Mouse (Mus musculus) lung, adult 2 months (tissue): Measurements from ENCODE around the gene Gm13276. TPM values are rescaled to one million over a fixed set of nuclear protein-coding genes. Genes with fewer than 3 reads are reported as not detected.
"Not testable (repeated sequence)": the region's sequence is repeated elsewhere in the genome, so short reads cannot be mapped to it uniquely, and the experiment has no call there.

Source experiments
- DNase-seq: peaks from one replicate; pipeline ENCODE4 v3.0.0; 2022
- H3K4me1 ChIP-seq: fragments of 200-500 bp; 2 replicates; pipeline ENCODE4 v1.6.1; 2011; ENCODE audit warnings: low read length; ENCODE audit not compliant: control insufficient read depth, insufficient read depth
- H3K4me3 ChIP-seq: fragments of 200-500 bp; replicated peaks from 2 replicates; pipeline ENCODE3; 2011; ENCODE audit warnings: low read depth, mild to moderate bottlenecking, control low read depth, low read length; ENCODE audit errors: extremely low read depth
- CTCF ChIP-seq: fragments of 200-500 bp; IDR thresholded peaks from 2 replicates; pipeline ENCODE4 v1.5.1; 2011; ENCODE audit warnings: mild to moderate bottlenecking, low read length, control low read depth; ENCODE audit not compliant: insufficient read depth
- POLR2A ChIP-seq: fragments of 200-500 bp; IDR thresholded peaks from 2 replicates; pipeline ENCODE4 v1.6.1; 2011; ENCODE audit warnings: low read depth, mild to moderate bottlenecking, control low read depth, low read length, borderline replicate concordance; ENCODE audit errors: extremely low read depth
- WGBS: fragments of 180-500 bp; shearing (Covaris S2); methylation state at CpG from one replicate; pipeline ENCODE4 v1.1.7; 2018; 5-methylcytosine and 5-hydroxymethylcytosine counted together
- polyA plus RNA-seq: library from polyadenylated mRNA; depleted of rRNA; stranded (reverse); fragments of >200 nt; gene quantifications from 2 replicates; pipeline ENCODE4 v1.2.3, GENCODE M21; 2012

The Gm13276 gene
- polyA plus RNA-seq, 1 experiment = not detected

DNA sequence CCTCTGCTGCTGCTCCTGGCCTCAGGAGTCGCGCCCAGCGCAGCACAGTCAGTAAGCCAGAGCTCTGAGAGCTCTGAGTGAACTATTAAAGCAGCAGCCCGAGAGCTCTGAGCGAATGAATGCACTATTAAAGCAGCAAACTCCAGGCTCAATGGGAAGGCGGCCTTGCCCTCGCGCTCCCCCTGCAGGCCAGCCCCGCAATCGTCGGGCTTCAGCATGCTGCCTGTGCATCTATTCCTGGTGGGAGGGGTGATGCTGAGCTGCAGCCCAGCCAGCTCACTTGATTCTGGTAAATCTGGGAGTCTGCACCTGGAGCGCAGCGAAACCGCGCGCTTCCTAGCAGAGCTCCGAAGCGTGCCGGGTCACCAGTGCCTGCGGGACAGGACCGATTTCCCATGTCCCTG lies 27.9 kb upstream of the Gm13276 start:
- under 1% methylated on average over 20 of the region's 21 CpGs for WGBS
- peak; percentile 89 for DNase-seq
- peak overlapping the region; percentile 89 for H3K4me3 ChIP-seq
- TF ChIP-seq CTCF (peak; percentile 61), POLR2A (peak; percentile 52; the same call in 1 of the 2 replicates)
- not testable (repeated sequence) for H3K4me1 ChIP-seq

DNA sequence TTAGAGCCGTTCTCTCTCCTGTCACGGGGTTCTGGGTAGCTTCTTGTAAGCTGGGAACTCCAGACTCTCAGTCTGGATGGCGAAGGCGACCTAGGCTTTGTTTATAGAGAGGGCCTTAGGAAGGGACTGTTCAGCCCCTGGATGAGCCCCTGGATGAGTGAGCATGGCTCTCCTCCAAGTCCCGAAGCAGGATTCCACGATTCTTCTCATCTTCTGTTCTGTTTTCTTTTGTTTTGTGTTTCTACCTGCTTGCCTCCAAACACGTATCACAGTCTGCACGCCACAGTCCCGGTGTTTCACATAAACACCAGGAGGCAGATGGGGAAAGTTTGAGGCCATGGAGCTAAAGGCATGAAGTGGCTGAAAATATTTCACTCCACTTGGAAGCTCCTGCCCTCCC lies 26.8 kb upstream of the Gm13276 start:
- not testable (repeated sequence) for DNase-seq, H3K4me3 ChIP-seq, H3K4me1 ChIP-seq
- whole genome bisulfite sequencing = 85% methylated on average over 9 of the region's 9 CpGs

DNA sequence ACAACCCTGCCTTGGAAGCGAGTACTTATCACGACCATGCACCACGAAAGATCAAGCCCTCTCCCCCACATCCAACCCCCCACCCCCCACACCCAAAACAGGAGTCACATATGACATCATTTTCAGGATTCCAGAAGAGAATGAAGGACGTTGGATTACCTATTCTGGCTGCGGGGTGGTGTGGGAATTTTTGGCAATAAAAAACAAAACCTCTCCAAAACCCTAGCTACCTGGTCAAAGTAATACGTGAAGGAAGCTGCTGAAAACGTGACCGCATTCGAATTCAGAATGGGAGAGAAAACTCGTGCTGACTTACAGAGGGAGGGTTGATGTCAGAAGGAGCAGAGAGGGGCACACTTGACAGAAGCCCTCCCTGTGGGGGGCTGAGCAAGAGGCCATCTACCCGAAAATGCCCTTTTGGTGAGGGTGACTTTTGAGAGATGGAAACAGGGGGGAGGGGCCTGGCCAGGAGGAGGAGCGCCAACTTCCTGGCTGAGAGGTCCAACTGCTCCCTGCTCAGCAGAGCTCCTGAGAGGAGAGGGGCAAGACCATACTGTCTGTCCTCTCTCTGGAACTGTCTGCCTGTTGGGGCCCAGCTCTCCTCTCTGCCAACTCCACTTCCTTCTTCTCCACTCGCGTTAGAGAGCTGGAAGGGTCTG lies 25.8 kb upstream of the Gm13276 start, which contains the start of gene Gm13283:
Gene Gm13283 (plus strand): TSS at position 510 of the 659 bp plus-strand sequence.
- 12% methylated on average over 11 of the region's 14 CpGs for WGBS
- not testable (repeated sequence) for H3K4me3 ChIP-seq, H3K4me1 ChIP-seq, DNase-seq

DNA sequence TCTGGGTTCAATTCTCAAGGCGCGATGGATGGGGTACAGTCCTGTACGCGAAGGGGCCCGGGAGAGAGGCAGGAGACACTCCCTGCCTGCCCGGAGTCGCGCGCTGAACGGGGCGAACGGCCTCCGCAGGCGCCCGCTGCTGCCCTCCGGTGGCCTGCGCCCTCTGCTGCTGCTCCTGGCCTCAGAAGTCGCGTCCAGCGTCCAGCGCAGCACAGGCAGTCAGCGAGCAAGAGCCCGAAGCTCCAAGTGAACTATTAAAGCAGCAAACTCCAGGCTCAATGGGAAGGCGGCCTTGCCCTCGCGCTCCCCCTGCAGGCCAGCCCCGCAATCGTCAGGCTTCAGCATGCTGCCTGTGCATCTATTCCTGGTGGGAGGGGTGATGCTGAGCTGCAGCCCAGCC lies 25.1 kb upstream of the Gm13276 start:
- WGBS = under 1% methylated on average over 24 of the region's 28 CpGs
- TF ChIP-seq CTCF = 0 out of 2 replicates have a peak, but pooled peaks have one; percentile 8
- TF ChIP-seq POLR2A = peak; percentile 68; the same call in 1 of the 2 replicates
- DNase-seq = peak; percentile 68
- H3K4me1 ChIP-seq, H3K4me3 ChIP-seq: not testable (repeated sequence)

DNA sequence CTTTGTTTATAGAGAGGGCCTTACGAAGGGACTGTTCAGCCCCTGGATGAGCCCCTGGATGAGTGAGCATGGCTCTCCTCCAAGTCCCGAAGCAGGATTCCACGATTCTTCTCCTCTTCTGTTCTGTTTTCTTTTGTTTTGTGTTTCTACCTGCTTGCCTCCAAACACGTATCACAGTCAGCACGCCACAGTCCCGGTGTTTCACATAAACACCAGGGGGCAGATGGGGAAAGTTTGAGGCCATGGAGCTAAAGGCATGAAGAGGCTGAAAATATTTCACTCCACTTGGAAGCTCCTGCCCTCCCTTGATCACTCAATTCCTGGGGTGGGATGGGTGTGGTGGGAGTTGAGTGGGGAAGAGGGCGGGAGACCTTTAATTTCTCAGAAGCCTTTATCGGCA lies 23.7 kb upstream of the Gm13276 start:
- WGBS = 66% methylated on average over 6 of the region's 8 CpGs
- H3K4me3 ChIP-seq, H3K4me1 ChIP-seq: not testable (repeated sequence)
- DNase-seq = peak; percentile 57

DNA sequence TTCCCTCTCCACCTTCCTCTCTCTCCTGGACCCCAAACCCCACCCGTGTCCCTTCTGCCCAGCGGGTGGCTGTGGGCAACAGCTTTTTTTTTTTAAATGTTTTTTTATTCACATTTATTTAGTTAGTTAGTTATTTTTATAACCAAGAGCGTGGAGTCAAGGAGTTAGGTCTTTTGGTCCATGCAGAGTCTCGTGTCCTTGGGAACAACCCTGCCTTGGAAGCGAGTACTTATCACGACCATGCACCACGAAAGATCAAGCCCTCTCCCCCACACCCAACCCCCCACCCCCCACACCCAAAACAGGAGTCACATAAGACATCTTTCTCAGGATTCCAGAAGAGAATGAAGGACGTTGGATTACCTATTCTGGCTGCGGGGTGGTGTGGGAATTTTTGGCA lies 23.2 kb upstream of the Gm13276 start:
- WGBS = 50% methylated on average over 9 of the region's 9 CpGs
- H3K4me1 ChIP-seq, DNase-seq, H3K4me3 ChIP-seq: not testable (repeated sequence)

DNA sequence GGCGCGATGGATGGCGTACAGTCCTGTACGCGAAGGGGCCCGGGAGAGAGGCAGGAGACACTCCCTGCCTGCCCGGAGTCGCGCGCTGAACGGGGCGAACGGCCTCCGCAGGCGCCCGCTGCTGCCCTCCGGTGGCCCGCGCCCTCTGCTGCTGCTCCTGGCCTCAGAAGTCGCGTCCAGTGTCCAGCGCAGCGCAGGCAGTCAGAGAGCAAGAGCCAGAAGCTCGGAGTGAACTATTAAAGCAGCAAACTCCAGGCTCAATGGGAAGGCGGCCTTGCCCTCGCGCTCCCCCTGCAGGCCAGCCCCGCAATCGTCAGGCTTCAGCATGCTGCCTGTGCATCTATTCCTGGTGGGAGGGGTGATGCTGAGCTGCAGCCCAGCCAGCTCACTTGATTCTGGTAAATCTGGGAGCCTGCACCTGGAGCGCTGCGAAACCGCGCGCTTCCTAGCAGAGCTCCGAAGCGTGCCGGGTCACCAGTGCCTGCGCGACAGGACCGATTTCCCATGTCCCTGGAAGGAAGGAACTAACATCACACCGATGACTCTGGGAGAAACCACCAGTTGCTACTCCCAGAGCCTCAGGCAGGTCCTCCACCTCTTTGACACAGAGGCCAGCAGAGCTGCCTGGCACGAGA lies 22.0 kb upstream of the Gm13276 start:
- TF ChIP-seq POLR2A (peak; percentile 45; the same call in 1 of the 2 replicates), CTCF (0 out of 2 replicates have a peak, but pooled peaks have one; percentile 11)

DNA sequence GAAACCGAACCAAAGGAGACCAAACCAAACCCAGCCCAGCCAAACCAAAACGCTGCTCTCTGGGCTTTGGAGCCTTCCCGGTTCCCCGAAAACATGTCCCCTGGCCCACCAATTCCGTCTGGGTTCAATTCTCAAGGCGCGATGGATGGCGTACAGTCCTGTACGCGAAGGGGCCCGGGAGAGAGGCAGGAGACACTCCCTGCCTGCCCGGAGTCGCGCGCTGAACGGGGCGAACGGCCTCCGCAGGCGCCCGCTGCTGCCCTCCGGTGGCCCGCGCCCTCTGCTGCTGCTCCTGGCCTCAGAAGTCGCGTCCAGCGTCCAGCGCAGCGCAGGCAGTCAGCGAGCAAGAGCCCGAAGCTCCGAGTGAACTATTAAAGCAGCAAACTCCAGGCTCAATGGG lies 12.0 kb upstream of the Gm13276 start, which contains the start of gene Gm13290:
Gene Gm13290 (plus strand): TSS at position 301 of the 400 bp plus-strand sequence.
- not testable (repeated sequence) for H3K4me3 ChIP-seq, DNase-seq, H3K4me1 ChIP-seq
- no CpG with 5 or more reads among the region's 32 CpGs for WGBS

More for the DNA sequence above, 22.0 kb upstream of the Gm13276 start:
- H3K4me1 ChIP-seq, H3K4me3 ChIP-seq, DNase-seq: not testable (repeated sequence)
- WGBS = 3% methylated on average over 38 of the region's 42 CpGs

DNA sequence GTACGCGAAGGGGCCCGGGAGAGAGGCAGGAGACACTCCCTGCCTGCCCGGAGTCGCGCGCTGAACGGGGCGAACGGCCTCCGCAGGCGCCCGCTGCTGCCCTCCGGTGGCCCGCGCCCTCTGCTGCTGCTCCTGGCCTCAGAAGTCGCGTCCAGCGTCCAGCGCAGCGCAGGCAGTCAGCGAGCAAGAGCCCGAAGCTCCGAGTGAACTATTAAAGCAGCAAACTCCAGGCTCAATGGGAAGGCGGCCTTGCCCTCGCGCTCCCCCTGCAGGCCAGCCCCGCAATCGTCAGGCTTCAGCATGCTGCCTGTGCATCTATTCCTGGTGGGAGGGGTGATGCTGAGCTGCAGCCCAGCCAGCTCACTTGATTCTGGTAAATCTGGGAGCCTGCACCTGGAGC lies 8.9 kb upstream of the Gm13276 start, which contains the start of gene Gm13289:
Gene Gm13289 (plus strand): TSS at position 301 of the 400 bp plus-strand sequence.
- WGBS = no CpG with 5 or more reads among the region's 29 CpGs
- not testable (repeated sequence) for DNase-seq, H3K4me3 ChIP-seq, H3K4me1 ChIP-seq

DNA sequence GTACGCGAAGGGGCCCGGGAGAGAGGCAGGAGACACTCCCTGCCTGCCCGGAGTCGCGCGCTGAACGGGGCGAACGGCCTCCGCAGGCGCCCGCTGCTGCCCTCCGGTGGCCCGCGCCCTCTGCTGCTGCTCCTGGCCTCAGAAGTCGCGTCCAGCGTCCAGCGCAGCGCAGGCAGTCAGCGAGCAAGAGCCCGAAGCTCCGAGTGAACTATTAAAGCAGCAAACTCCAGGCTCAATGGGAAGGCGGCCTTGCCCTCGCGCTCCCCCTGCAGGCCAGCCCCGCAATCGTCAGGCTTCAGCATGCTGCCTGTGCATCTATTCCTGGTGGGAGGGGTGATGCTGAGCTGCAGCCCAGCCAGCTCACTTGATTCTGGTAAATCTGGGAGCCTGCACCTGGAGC lies 6.0 kb upstream of the Gm13276 start, which contains the start of gene Gm13272:
Gene Gm13272 (plus strand): TSS at position 301 of the 400 bp plus-strand sequence.
- DNase-seq, H3K4me3 ChIP-seq, H3K4me1 ChIP-seq: not testable (repeated sequence)
- WGBS = no CpG with 5 or more reads among the region's 29 CpGs

DNA sequence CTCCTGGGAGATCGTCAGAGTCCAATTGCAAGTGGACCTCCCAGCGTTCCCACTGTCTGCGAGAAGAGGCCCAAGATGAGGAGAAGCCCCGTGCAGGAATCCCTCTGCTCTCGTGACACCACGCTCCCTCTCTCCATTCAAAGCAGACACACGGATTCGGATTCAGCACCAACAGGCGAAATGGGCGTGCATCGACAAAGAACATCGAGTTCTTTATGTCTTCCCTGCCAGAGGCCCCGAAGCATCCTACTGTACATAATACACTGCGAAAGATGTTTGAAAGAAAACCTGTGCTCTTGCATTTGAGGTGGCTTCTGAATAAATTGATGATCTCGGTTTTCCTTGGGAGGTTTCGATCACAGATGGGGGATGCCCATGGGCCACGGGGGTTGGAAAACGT lies 5.2 kb upstream of the Gm13276 start:
- not testable (repeated sequence) for H3K4me3 ChIP-seq, DNase-seq, H3K4me1 ChIP-seq
- 49% methylated on average over 16 of the region's 18 CpGs for WGBS

DNA sequence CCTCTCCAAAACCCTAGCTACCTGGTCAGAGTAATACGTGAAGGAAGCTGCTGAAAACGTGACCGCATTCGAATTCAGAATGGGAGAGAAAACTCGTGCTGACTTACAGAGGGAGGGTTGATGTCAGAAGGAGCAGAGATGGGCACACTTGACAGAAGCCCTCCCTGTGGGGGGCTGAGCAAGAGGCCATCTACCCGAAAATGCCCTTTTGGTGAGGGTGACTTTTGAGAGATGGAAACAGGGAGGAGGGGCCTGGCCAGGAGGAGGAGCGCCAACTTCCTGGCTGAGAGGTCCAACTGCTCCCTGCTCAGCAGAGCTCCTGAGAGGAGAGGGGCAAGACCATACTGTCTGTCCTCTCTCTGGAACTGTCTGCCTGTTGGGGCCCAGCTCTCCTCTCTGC lies 3.7 kb upstream of the Gm13276 start, which contains the start of gene Ifnz:
Gene Ifnz (plus strand): TSS at position 301 of the 400 bp plus-strand sequence.
- not testable (repeated sequence) for DNase-seq, H3K4me3 ChIP-seq, H3K4me1 ChIP-seq
- 10% methylated on average over 4 of the region's 7 CpGs for WGBS

DNA sequence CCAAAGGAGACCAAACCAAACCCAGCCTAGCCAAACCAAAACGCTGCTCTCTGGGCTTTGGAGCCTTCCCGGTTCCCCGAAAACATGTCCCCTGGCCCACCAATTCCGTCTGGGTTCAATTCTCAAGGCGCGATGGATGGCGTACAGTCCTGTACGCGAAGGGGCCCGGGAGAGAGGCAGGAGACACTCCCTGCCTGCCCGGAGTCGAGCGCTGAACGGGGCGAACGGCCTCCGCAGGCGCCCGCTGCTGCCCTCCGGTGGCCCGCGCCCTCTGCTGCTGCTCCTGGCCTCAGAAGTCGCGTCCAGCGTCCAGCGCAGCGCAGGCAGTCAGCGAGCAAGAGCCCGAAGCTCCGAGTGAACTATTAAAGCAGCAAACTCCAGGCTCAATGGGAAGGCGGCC lies 3.2 kb upstream of the Gm13276 start:
- H3K4me3 ChIP-seq, H3K4me1 ChIP-seq, DNase-seq: not testable (repeated sequence)
- WGBS = 2% methylated on average over 19 of the region's 31 CpGs
